Mouse (Mus musculus) retina, adult 2 months (tissue): ENCODE results near the gene Ergic3.

Experiments
- DNase-seq: peaks from one replicate; pipeline ENCODE4 v3.0.0-alpha.2; 2012; ENCODE audit warnings: low read depth, low spot score

Ergic3 gene

DNA sequence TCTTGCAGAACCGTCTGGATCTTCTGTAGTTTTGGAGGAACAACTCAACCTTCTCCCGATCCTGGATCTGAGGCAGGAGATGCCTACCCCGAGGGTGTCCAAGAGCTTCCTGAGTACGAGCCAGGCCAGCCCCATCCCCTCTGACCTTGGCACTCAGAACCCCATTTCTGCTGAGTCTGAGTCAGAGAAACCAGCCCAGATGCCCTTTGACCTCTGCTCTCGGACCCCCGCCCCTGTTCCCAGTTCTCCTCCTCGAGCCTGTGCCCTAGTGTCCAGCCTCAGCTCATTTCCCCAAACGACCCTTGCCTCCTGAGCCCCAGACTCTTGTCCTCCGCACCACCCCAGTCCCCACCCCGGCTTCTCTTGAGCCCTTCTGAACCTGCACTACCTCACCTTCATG lies 58.3 kb downstream of the Ergic3 start:
- no peak for DNase-seq
